Mouse (Mus musculus) spleen, postnatal 36 days (tissue): Measurements from ENCODE around the gene Sapcd2.
A peak's percentile ranks its signal among the peaks of the same experiment; 100 is the strongest.

Source experiments
- DNase-seq, 2 experiments: peaks; one replicate each; pipeline ENCODE4 v3.0.0; 2022; ENCODE audit warnings: low spot score in 2 of 2, mixed read lengths in 1 of 2

Sapcd2 gene

DNA sequence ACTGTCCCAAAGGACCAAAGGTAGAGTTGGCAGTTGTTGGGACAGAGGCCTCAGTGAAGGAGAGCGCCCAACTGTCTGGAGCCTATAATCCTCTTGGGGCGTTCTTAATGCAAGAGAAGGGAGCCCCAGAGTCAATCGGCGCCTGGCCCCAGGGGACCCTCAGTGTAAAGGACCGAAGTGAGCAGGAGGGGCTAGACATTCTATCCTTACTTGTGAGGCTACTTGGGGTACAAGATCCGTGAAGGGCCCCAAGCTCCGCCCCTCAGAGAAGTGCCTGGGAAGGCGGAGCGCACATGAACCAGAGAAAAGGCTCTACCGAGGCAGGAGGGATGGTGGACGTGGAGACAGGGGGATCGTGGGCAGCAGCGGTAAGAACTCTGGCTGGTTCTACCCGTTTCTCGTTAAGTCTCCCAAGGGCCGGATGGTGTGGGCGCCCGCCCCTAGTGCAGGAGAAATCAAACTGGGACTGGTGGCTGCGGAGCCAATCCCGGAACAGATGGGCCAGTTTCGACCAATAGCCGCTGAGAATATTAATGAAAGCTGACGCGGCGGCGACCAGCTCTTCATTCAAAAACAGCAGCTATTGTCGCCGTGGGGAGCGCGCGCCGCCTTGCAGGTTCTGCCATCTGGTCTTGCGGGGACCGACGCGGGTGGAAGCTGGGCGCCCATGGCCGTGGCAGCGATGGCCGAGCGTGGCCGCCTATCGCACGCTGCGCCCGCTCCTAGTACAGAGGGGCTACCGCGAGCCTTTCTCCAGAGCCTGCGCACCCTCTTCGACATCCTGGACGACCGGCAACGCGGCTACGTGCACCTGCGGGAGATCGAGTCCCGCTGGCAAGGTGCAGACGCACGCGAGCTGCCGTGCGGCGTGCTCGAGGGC, at the start of gene Sapcd2:
Sapcd2 (plus strand) TSS at position 558 of the 880 bp plus-strand sequence.
- peak; percentile 87 to 90 for DNase-seq

DNA sequence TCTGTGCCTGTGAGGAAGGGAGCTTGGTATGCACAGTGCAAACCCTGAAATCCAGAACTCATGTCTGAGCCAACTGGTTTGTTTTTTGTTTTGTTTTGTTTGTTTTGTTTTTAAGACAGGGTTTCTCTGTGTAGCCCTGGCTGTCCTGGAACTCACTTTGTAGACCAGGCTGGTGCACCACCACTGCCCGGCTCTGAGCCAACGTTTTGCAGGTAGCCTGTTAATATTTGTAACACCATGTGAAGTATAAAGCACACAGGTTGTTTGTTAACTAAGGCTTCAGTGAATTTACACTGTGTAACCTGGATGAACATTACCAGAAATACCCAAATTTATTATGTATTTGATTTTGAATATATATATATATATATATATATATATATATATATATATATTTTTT, 46.1 kb upstream of the Sapcd2 start:
- DNase-seq: no peak

DNA sequence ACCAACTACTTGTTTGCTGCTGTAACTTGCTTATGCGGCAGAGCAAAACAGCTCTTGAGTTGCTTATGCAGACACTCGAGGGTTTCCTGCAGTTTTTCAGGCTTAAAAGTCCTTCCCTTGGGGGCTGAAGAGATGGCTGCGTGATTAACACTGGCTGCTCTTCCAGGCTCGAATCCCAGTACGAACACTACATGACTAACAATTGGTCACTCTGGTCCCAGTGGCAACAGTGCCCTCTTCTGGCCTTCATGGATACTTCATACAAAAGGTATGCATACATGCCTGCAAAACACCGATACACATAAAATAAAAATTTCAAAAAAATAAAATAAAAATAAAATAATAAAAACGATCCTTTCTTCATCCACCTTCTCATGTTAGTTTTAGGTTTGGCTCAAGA, 43.7 kb upstream of the Sapcd2 start:
- DNase-seq: peak in 1 of 2 experiments; percentile 22

DNA sequence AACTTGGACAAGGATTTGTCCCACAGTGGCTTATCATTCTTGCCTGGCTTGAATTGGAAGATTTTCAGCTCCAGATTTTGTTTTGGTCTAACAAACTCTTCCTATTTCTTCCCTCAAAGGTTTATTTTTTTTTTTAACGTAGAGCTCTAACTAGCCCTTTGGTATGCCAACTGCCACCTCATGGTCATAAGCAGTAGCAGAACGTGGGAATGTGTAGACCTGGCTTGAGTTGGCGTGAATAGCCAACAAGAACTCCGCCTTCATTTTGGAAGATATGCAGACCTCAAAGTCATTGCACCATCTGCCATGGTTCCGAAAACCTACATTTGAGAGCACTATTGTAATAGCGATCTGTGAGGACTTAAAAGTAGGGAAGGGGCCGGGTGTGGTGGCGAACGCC, 40.7 kb upstream of the Sapcd2 start:
- no peak for DNase-seq

DNA sequence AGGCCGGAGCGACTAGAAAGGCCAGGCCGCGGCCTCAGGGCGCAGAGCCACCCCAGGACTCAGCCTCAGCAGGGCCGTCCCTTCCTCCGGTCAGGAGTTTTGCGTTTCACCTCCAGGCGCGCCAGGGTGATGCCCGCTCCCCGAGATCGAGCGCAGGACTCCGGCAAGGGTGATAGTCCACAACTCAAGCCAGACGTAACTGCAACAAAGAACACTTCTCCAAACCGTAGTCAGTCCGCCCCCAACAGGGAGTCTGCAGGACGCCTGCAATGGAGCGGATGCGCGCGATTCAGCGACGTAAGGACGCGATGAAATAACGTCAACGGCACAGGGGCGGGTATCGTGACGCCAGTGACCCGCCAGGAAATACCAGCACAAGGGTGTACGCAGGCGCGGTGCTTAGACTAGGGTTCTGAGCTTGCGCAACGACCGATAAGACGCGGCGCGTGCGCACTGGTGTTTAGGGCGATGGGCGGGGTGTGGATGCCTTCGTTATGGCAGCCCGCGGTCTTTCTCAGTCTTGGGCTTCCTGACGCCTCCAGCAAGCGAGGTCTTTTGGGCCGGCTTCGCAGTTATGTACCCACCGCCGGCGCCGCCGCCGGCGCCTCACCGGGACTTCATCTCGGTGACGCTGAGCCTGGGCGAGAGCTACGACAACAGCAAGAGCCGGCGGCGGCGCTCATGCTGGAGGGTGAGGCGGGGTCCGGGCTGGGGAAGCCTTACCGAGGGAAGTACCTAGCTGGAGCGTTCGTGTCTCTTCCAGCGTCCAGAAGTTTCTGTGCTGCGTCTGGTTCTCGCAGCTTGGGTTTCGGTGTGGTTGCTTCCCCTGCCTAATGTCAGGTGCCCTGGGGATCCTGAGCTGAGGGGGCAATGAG, 39.6 kb upstream of the Sapcd2 start, which contains the start of gene Man1b1:
Man1b1 (plus strand) TSS at position 53 of the 875 bp plus-strand sequence.
- DNase-seq: peak; percentile 99

DNA sequence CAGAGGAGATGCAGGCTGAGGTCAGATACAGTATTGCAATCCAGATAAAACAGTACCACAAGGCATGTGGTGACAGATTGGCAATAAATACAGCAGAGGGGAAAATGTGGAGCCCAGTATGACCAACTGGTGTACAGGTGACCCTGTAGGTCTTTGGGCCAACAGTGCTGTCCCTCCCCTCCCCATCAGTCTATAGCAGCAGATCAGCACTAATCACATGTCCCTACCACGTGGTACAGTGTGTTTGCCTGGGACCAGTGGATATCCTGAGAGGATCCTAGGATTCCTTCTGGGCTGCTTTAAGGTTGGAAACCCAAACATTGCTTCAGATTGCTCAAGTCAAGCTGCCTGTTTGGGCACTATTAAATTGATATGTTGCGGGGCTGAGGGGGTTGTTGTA, 38.6 kb upstream of the Sapcd2 start:
- no peak for DNase-seq

DNA sequence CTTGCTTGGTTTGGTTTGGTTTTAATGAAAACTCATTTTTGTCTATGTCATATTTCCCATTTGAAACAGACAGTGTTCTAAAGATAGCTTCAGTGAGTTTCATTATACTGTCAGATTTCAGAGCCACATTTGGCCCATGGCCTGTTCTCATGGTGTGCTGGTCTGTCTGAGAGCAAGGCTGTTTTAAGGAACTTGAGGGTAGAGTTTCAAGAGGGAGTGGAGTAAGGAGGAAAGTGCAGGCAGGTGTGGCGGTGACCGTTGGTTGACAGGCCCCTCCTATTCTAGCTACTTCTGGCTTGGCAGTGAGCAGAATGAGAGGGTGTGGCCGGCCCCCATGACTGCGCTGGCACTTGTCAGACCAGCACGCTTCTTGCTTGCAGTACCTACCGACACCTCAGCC, 33.8 kb upstream of the Sapcd2 start:
- DNase-seq: no peak

DNA sequence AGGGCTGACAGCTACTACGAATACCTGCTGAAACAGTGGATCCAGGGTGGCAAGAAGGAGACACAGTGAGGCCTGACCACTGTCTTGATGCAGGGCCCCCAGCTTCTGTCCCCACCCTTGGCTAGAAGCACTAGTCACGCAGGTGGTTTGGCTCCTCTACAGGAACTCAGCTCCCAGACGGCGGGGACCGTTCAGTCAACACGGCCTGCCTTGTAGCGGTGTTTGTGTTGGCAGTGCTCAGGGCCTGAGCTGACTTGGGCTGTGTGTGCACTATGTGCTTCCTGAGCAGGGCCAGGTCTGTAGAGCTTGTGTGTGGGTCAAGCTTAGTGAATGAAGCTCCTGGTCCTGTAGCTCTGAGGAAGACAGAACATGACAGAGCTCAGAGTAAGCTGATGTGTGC, 24.0 kb upstream of the Sapcd2 start:
- DNase-seq: no peak

DNA sequence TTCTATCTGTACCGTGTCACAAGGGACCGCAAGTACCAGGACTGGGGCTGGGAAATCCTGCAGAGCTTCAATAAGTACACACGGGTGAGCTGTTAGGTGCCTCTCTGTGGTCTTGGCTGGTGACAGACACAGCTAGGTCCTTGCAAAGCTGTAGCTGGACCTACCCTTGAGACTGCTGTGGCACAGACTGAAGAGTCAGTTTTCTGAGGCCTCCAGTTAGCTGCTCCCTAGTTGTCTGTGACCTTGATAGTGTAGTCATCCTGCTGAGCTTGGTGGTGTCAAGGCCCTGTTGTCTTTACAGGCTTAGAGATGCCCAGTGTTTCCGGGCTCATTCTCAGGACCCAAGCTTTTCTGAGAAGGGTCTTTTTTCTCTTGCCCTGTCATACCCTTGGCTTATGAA, 22.6 kb upstream of the Sapcd2 start:
- no peak for DNase-seq

DNA sequence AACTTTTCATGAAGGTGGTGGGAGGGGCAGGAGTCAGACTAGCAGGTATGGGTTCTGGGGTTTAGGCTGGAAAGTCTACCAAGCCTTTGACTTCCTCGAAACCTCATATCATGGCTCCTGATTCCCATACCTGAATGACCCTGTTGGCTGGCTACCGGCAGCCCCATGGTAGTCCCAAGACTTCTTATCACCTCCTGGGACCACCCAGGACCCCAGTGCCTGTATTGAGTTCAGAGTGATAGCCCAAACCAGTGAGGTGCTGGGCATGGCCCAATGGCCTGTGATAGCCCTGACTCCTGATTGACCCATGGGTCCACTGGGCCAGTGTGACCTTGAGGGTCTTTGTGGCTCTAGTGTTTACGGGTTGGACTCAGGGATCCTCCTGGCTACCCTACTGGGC, 21.4 kb upstream of the Sapcd2 start:
- no peak for DNase-seq

DNA sequence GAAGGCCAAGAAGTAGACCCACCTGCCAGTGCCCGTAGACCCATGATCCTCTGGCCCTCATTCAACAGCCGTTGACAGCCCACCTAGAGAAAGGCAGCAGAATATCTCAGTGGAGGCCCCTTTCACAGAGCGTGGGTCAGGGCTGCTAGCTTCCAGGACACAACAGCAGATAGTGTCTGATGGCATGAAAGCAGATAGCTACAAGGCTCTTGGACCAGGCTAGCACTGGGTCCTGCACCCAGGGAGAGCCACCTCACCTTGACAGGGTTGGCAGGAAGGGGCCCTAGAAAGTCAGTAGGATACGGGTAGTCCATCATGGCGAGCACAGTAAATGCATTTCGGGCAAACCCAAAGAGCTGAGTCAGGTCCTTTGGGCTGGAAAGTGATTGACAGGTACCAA, 17.9 kb upstream of the Sapcd2 start:
- no peak for DNase-seq

DNA sequence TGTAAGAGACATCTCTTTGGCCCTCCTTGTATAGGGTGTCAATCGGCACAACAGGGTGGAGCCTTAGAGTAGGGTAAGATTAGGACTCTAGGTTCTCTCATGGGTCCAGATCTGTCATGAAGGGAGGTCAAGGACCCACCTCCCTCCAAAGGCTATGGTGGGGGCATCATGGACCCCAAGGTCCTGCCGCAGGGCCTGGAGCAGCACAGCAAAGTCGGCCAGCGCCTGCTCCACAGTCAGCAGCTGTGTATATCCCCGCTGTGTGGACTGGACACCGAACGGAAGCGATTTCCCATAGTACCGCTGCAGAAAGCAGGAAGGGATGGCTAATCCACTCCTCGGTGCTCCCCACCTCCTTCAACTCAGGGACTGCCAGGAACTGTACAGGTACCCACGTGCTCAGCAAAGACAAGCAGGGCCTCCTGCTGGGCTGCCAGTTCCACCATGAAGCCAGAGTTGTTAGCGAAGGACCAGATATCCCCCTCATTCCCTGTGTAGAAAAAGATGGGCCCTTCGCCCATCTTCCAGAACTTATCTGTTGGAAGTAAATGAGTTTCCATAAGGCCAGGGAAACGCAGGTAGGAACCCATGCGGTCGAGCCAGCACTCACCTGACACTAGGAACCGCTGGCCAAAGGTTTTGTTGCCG, 16.6 kb upstream of the Sapcd2 start:
- DNase-seq: no peak

DNA sequence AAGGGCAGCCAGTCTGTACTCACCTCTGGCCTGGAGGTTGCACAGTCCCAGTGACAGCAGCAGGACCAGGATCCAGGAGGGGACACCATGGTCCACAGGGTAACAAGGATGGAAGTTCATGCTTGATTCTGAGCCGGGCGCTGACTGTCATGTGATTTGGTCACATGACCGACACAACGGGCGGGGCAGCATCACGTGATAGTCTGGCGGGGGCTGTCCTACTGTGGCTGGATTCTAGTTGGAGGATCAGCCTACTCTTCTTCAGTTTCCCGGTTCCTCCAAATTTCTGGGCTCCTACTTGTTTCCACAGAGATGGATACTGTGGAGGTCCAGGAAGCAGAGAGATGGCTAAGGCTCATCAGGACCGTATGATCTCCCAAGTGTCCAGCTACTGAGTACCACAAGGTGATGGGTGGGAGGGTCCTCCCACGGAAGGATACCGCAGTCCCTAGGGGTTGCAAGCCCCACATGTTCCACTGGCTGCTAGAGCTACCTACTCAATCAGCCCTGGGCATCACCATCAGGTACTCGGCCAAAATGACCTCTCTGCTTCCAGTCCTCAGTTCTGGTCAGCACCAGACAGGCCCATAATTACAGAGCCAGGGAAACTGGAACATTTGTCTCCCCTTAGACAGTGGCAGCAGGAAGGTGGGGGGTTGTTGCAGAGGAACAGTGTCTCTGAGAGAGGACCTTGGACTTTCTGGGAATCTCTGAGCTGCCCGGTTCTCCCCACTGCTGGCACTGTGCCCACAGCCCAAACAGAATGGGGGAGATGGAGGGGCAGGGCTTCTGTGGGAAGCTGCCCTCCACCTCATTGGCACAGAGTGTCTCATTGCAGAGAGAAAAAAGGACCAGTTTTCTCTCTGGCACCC, 15.7 kb upstream of the Sapcd2 start, which contains the start of gene Dpp7:
Dpp7 (minus strand) TSS at position 152 of the 872 bp plus-strand sequence.
- peak; percentile 72 to 81 for DNase-seq

DNA sequence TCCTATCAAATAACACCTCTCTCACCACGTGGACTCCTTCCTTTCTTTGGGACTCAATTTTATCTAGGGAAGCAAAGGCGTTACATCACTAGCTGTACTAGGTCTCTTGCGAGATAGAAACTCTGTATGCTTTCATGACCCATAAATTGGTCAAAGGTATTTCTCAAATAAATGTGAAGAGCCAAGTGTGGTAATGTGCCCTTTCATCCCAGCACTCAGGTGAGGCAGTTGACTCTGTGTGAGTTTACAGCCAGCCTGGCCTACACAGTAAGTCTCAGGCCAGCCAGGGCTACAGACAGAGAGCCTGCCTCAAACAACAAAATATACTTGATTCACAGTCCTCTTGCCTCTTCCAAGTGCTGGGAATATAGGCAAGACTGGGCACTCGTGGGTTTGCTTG, 12.3 kb upstream of the Sapcd2 start:
- no peak for DNase-seq

DNA sequence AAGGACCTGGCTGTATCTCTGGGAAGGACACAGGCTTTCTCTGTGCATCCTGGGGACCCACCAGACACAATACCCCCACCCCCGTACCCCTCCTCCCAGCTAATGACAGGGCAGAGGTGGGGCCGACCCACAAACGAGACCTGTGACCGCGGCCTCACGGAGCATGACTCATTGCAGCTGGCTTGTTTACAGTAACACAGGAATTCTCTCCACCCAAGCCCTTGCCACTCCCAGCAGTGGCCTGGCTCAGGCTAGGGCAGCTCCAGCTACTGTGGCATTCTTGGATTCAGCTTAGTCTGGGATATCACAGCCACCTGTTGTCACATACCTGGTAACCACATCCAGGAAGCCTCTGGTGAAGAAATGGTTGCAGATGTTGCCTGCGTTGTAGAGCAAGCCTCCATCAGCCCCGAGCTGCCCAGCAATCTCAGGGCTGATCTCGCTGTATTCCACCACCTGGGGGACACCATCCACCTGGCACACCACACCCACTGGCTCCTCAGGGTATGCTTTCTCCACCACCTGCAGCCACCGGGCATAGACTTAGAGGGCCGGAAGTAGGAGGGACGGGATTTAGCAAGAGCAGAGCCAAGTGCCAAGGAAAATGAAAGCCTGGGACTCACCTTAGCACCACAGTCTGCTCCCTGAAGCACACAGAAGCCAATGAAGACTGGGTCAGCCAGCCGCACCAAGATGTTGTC, 8.5 kb upstream of the Sapcd2 start:
- DNase-seq: no peak

DNA sequence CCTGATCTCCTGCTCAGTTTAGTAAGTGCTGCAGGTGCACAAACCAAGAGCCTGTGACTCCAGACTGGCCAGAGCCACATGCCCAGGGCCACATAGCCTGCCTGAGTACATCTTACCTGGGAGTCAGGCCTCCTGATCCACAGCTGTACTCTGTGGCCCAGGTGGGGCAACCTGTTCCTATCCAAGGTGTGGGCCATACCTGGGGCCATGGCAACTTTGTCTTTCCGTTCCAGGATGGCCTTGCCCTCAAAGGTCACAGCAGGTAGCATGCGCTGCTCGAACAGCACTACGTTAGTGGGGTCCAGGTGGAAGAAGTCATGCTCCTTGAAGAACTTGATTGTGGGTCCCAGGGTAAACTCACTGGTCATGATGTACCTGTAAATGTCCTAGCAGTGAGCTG, 7.8 kb upstream of the Sapcd2 start:
- no peak for DNase-seq

DNA sequence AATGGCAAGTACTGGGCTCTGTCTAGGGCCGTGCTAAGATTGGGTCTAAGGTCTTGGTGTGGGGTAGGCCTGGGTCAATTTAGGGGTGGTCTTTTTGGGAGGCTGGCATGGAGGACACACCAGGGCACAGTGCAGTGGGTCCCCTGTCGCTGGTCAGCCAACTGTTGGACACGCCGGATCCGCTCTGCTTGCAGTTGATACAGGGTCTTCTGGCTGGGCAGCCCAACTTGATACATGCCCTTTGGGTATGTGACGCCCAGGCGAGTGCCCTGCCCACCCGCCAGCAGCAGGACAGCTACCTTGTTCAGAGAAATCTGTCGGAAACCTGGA, 7.4 kb upstream of the Sapcd2 start:
- no peak for DNase-seq

DNA sequence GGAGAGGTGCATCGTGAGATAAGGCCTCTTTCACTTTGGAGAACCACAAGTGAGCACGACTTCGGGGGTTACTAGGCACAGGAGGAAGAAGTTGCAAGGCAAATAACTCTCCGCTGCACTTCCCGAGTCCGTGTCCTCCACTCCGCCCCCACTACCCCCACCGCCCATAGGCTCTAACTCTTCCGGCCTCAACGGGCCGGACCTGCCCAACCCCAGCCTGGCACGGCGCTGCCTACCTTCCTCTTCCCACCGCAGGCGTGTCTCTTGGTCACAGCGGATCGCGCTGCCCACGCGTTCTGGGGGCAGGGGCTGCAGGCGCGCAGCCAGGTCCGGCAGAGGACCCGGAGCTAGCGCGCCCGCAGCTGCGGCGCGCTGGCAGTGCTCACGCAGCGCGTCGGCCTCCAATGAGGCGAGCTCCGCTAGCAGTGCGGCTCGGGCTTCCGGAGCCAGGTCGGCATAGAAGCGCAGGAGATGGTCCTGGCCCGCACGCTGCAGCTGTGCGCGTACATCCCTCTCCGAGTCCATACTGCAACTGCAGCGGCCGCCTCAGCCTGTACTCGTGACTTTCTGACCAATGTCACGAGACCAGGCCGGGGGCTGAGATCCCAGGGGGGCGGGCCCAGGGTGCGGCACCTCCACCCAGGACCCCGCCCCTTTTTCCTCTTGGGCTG, 6.9 kb upstream of the Sapcd2 start, which contains the start of gene Uap1l1:
Uap1l1 (minus strand) TSS at position 592 of the 671 bp plus-strand sequence.
- peak; percentile 78 to 81 for DNase-seq

DNA sequence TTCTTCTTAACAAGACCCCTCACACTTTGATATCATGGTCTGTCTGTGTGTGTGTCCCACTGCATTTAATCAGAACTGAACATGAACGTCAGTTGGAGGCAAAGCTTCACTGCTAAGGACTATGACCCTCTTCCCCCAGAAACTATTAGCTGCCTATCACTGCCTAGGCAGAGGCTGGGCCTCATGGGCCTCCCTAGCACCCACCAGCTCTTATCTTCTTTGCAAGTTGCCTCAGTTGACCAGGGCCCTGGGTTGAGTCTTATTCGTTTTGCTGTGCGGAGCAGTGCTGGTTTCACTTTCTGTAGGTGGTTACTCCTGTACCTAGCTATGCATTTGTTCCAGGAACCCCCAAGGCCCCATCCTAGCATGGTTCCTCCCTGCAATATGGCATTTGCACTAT, 2.1 kb upstream of the Sapcd2 start:
- no peak for DNase-seq
